Mouse (Mus musculus): ENCODE data around the gene Vmn1r184. TPM values are rescaled to one million over a fixed set of nuclear protein-coding genes. Genes with fewer than 3 reads are reported as not detected.

Vmn1r184 gene
- 0.10 TPM for polyA plus RNA-seq (2017; shearing (Covaris generic))

DNA sequence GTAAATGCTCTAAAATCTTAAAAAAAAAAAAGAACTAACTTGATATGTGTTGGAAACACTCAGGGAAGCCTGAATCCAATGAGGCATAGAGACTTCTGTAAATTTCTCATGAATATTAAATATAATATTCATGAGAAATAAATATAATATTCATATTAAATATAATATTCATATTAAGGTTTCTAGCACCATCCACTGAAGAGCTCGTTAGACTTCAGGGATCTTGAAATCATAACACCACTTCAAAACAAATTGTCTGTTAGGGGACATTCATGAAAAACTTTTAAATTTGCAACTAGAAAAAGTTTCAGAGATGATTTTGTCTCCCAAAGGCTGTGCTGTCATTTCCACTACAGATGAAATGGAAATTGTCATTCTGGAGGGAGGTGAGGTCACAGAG lies at the start of gene Vmn1r184:
Gene Vmn1r184 (plus strand): TSS at position 301 of the 400 bp plus-strand sequence.

DNA sequence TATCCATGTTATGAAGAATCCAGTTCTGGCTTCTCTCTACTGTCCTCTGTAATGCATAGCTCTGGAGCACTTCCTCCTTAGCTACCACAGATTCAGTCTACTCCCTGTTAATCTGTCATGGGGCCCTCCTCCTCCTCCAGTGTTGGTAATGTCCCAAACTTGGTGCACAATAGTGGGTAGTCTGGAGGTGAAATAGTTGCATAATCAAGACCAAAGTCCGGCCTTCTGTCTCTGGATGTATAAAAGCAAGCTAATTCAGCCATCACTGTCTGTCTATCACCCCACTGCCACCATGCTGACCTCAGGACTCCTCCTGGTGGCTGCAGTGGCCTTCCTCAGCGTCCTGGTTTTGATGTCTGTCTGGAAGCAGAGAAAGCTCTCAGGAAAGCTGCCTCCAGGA lies 46.8 kb downstream of the Vmn1r184 start, which contains the start of gene Cyp2a4:
Gene Cyp2a4 (plus strand): TSS at position 244 of the 400 bp plus-strand sequence.

Other genes with a start within 250 kb of the Vmn1r184 start
- not detected for gene Cyp2b13, start 198.8 kb upstream of the Vmn1r184 start, polyA plus RNA-seq (2017; shearing (Covaris generic))
- not detected for gene Cyp2b9, start 86.9 kb upstream of the Vmn1r184 start, polyA plus RNA-seq (2017; shearing (Covaris generic))
- not detected for gene Cyp2a4, start 46.8 kb downstream of the Vmn1r184 start, polyA plus RNA-seq (2017; shearing (Covaris generic))
- not detected for gene Nlrp9c, start 143.4 kb downstream of the Vmn1r184 start, polyA plus RNA-seq (2017; shearing (Covaris generic))
- not detected for gene Nlrp4a, start 174.8 kb downstream of the Vmn1r184 start, polyA plus RNA-seq (2017; shearing (Covaris generic))

Data from CD4-positive, CD25-positive, alpha-beta regulatory T cell, adult 9 weeks (primary cell).